Mouse (Mus musculus): ENCODE measurements around the gene Tgfb2. TPM values are rescaled to one million over a fixed set of nuclear protein-coding genes. Genes with fewer than 3 reads are reported as not detected.

The Tgfb2 gene
- total RNA-seq, 1 experiment, result 10.4 TPM

- Histone ChIP-seq H3K9ac (ENCODE audit: insufficient read depth, low read depth, low read length, poor library complexity, severe bottlenecking) (no peak overlapping the region), H3K4me1 (ENCODE audit: control insufficient read depth in 2 of 2, insufficient read depth in 2 of 2, low read length in 2 of 2, poor library complexity in 1 of 2) (no peaks in the 10 kb centered on the region), H3K4me3 (ENCODE audit: insufficient read depth in 1 of 2, low read depth in 1 of 2, low read length in 2 of 2, poor library complexity in 1 of 2, severe bottlenecking in 1 of 2) (no peak overlapping the region), H3K27ac (ENCODE audit: insufficient read depth, low read depth, low read length, poor library complexity, severe bottlenecking) (no peak overlapping the region), H3K36me3 (ENCODE audit: control insufficient read depth, insufficient read depth, low read length, poor library complexity, severe bottlenecking) (no peaks in the 10 kb centered on the region), H3K9me3 (ENCODE audit: control insufficient read depth, insufficient read depth, low read depth, low read length) (no peaks in the 10 kb centered on the region)
- TF ChIP-seq HCFC1 (IDR thresholded peaks at IDR 0.05; ENCODE audit: borderline replicate concordance, insufficient read depth, low read length) (no peak), ZNF384 (IDR thresholded peaks at IDR 0.05; ENCODE audit: low read depth, low read length) (no peak), MAFK (IDR thresholded peaks at IDR 0.05; ENCODE audit: insufficient read depth, low read depth, low read length) (no peak), CHD2 (IDR thresholded peaks at IDR 0.05; ENCODE audit: low read depth, low read length) (no peak), ZC3H11A (IDR thresholded peaks at IDR 0.05; ENCODE audit: borderline replicate concordance, low read depth, low read length) (no peak)
- DNase-seq (ENCODE audit: low read depth, low spot score), result no peak
- in situ Hi-C loops (cut with MboI; ENCODE audit: low sequenced_read_pairs in 2 of 2, unreplicated experiment in 2 of 2), result no loop called here
Observed at GRCm38 (mm10) chr1:186652208-186652607, 53.6 kb downstream of the Tgfb2 start.

- H3K9me3 ChIP-seq (ENCODE audit: control insufficient read depth, insufficient read depth, low read depth, low read length), result no peaks in the 10 kb centered on the region
- no peak overlapping the region for H3K27ac ChIP-seq (ENCODE audit: insufficient read depth, low read depth, low read length, poor library complexity, severe bottlenecking)
- in situ Hi-C loops (cut with MboI; ENCODE audit: low sequenced_read_pairs in 2 of 2, unreplicated experiment in 2 of 2), result no loop called here
- TF ChIP-seq HCFC1 (IDR thresholded peaks at IDR 0.05; ENCODE audit: borderline replicate concordance, insufficient read depth, low read length) (no peak), MAFK (IDR thresholded peaks at IDR 0.05; ENCODE audit: insufficient read depth, low read depth, low read length) (no peak)
- H3K9ac ChIP-seq (ENCODE audit: insufficient read depth, low read depth, low read length, poor library complexity, severe bottlenecking), result no peak overlapping the region
- no peaks in the 10 kb centered on the region for H3K36me3 ChIP-seq (ENCODE audit: control insufficient read depth, insufficient read depth, low read length, poor library complexity, severe bottlenecking)
- DNase-seq (ENCODE audit: low read depth, low spot score), result no peak
- H3K4me3 ChIP-seq (ENCODE audit: insufficient read depth in 1 of 2, low read depth in 1 of 2, low read length in 2 of 2, poor library complexity in 1 of 2, severe bottlenecking in 1 of 2), result no peak overlapping the region
- H3K4me1 ChIP-seq (ENCODE audit: control insufficient read depth in 2 of 2, insufficient read depth in 2 of 2, low read length in 2 of 2, poor library complexity in 1 of 2), result no peaks in the 10 kb centered on the region
Observed at GRCm38 (mm10) chr1:186650011-186650410, 55.8 kb downstream of the Tgfb2 start.

DNA sequence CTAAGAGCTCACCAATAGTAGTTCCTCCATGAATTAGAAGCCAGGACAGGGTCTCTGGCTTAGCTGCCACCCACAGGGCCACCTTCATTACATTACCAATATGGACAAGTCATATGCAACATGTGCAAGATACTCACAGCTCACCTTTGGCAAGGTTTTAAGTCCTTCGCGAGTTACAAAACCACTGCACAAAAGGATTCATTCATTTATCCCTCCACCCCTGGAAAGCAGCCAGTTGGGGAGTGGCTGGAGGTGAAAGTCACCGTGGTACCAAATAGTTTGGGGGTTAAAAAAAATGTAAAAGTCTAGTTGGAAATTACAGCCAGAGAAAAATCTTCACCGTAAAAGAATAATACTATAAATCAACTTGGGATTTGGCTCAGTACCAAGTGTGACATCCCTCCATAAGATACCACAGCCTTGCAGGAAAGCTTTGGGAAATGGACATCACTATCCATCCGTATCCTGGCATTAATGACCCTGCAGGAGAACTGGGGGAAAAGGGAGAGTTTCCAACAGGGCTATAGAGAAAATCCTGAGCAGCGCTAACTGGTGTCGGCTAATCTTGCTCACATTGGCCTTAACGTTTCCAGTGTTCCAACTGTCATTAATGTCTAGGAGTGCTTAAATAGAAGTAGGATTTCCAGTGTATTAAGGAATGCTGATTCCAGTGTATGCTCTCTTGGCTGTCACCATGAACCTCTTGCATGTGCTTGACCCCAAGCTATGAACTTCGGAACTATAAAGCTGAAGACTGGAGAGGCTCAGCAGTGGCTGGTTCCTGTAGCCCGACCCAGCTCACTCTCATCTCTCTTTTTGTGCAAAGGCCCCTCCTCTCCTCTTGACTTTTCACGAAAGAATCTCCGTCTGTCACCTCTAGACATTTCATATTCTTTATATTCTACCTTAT is 68.2 kb downstream of the Tgfb2 start:
- Histone ChIP-seq H3K9me3 (ENCODE audit: control insufficient read depth, insufficient read depth, low read depth, low read length) (no peaks in the 10 kb centered on the region), H3K4me3 (ENCODE audit: insufficient read depth in 1 of 2, low read depth in 1 of 2, low read length in 2 of 2, poor library complexity in 1 of 2, severe bottlenecking in 1 of 2) (no peak overlapping the region), H3K36me3 (ENCODE audit: control insufficient read depth, insufficient read depth, low read length, poor library complexity, severe bottlenecking) (no peaks in the 10 kb centered on the region), H3K9ac (ENCODE audit: insufficient read depth, low read depth, low read length, poor library complexity, severe bottlenecking) (no peak overlapping the region), H3K4me1 (ENCODE audit: control insufficient read depth in 2 of 2, insufficient read depth in 2 of 2, low read length in 2 of 2, poor library complexity in 1 of 2) (no peaks in the 10 kb centered on the region), H3K27ac (ENCODE audit: insufficient read depth, low read depth, low read length, poor library complexity, severe bottlenecking) (no peak overlapping the region)
- in situ Hi-C loops (cut with MboI; ENCODE audit: low sequenced_read_pairs in 2 of 2, unreplicated experiment in 2 of 2), result no loop called here
- no peak for DNase-seq (ENCODE audit: low read depth, low spot score)
- TF ChIP-seq ZC3H11A (IDR thresholded peaks at IDR 0.05; ENCODE audit: borderline replicate concordance, low read depth, low read length), result no peak
- no peak for TF ChIP-seq ZNF384 (IDR thresholded peaks at IDR 0.05; ENCODE audit: low read depth, low read length)
- TF ChIP-seq CHD2 (IDR thresholded peaks at IDR 0.05; ENCODE audit: low read depth, low read length), result no peak
- no peak for TF ChIP-seq HCFC1 (IDR thresholded peaks at IDR 0.05; ENCODE audit: borderline replicate concordance, insufficient read depth, low read length)

- Histone ChIP-seq H3K4me1 (ENCODE audit: control insufficient read depth in 2 of 2, insufficient read depth in 2 of 2, low read length in 2 of 2, poor library complexity in 1 of 2) (no peaks in the 10 kb centered on the region), H3K4me3 (ENCODE audit: insufficient read depth in 1 of 2, low read depth in 1 of 2, low read length in 2 of 2, poor library complexity in 1 of 2, severe bottlenecking in 1 of 2) (no peak overlapping the region), H3K9ac (ENCODE audit: insufficient read depth, low read depth, low read length, poor library complexity, severe bottlenecking) (no peak overlapping the region), H3K9me3 (ENCODE audit: control insufficient read depth, insufficient read depth, low read depth, low read length) (no peaks in the 10 kb centered on the region), H3K27ac (ENCODE audit: insufficient read depth, low read depth, low read length, poor library complexity, severe bottlenecking) (no peak overlapping the region), H3K36me3 (ENCODE audit: control insufficient read depth, insufficient read depth, low read length, poor library complexity, severe bottlenecking) (no peaks in the 10 kb centered on the region)
- no peak for DNase-seq (ENCODE audit: low read depth, low spot score)
- TF ChIP-seq ZNF384 (IDR thresholded peaks at IDR 0.05; ENCODE audit: low read depth, low read length) (no peak), HCFC1 (IDR thresholded peaks at IDR 0.05; ENCODE audit: borderline replicate concordance, insufficient read depth, low read length) (no peak), ZC3H11A (IDR thresholded peaks at IDR 0.05; ENCODE audit: borderline replicate concordance, low read depth, low read length) (no peak), CHD2 (IDR thresholded peaks at IDR 0.05; ENCODE audit: low read depth, low read length) (no peak), MAFK (IDR thresholded peaks at IDR 0.05; ENCODE audit: insufficient read depth, low read depth, low read length) (no peak)
- in situ Hi-C loops (cut with MboI; ENCODE audit: low sequenced_read_pairs in 2 of 2, unreplicated experiment in 2 of 2), result no loop called here
Observed at GRCm38 (mm10) chr1:186635045-186635444, 70.7 kb downstream of the Tgfb2 start.

Measured in ES-E14 (cell line).